Mouse (Mus musculus) liver, embryonic 14.5 days (tissue): ENCODE data around the gene Proca1.

Experiments used
- CTCF ChIP-seq: IDR thresholded peaks from 2 replicates; pipeline ENCODE4 v1.5.1; 2016; ENCODE audit warnings: antibody characterized with exemption, low read depth, control low read depth
- EP300 ChIP-seq: IDR thresholded peaks from 2 replicates; pipeline ENCODE4 v1.6.1; 2016; ENCODE audit warnings: antibody characterized with exemption, low read depth

DNA sequence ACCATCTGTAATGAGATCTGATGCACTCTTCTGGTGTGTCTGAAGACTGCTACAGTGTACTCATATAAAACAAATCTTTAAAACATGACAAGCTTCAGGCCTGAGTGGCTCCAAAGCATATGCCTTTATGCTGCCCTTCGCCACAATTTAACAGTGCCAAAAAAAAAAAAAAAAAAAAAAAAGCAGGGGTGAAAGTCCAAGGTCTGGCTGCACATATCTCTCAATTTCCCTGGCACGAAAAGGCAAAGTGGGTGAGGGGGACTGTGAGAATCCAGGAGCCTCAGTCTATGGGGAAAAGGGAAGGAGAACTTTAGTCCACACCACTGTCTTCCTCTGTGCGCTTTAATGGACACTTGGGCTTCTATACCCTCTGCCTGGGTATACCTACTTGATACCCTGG lies 9.2 kb downstream of the Proca1 start:
- TF ChIP-seq CTCF: no peak
- no peak for TF ChIP-seq EP300
